Mouse (Mus musculus) MEL (cell line): ENCODE data around the gene Tmem121. TPM values are rescaled to one million over a fixed set of nuclear protein-coding genes. Genes with fewer than 3 reads are reported as not detected.

ENCODE experiments used
- DNase-seq: peaks from one replicate; pipeline ENCODE4 v3.0.0; 2011; ENCODE audit warnings: low read depth, low spot score
- H3K27ac ChIP-seq: 2 replicates; pipeline ENCODE4 v1.5.1; 2012; ENCODE audit warnings: low read depth, mild to moderate bottlenecking, control low read depth, low read length, moderate library complexity; ENCODE audit not compliant: control insufficient read depth
- H3K27me3 ChIP-seq, 2 experiments: fragments of 150-350 bp in 1 of 2; sonication (generic) in 1 of 2; 2 replicates each; pipeline ENCODE4 v1.6.1; 2012; ENCODE audit warnings: low read length in 2 of 2, mild to moderate bottlenecking in 2 of 2, improper control_type of control experiment in 1 of 2, moderate library complexity in 1 of 2; ENCODE audit not compliant: insufficient read depth in 2 of 2, control insufficient read depth in 1 of 2
- H3K36me3 ChIP-seq, 2 experiments: 2 replicates each; pipeline ENCODE4 v1.6.1; 2012 to 2014; ENCODE audit warnings: low read length in 2 of 2, improper control_type of control experiment in 1 of 2, inconsistent platforms in 1 of 2, mild to moderate bottlenecking in 1 of 2; ENCODE audit not compliant: insufficient read depth in 2 of 2, control insufficient read depth in 1 of 2
- H3K4me1 ChIP-seq, 2 experiments: fragments of 150-350 bp in 1 of 2; sonication (generic) in 1 of 2; 2 replicates each; pipeline ENCODE4 v1.6.1; 2012; ENCODE audit warnings: low read length in 2 of 2, improper control_type of control experiment in 1 of 2, mild to moderate bottlenecking in 1 of 2; ENCODE audit not compliant: insufficient read depth in 2 of 2, control insufficient read depth in 1 of 2
- H3K4me3 ChIP-seq, 2 experiments: fragments of 150-350 bp in 1 of 2; sonication (generic) in 1 of 2; 2 replicates each; pipeline ENCODE4 v1.5.1; 2012; ENCODE audit warnings: low read depth in 2 of 2, low read length in 2 of 2, mild to moderate bottlenecking in 2 of 2, moderate library complexity in 2 of 2, control low read depth in 1 of 2, improper control_type of control experiment in 1 of 2; ENCODE audit not compliant: control insufficient read depth in 1 of 2, insufficient read depth in 1 of 2
- H3K79me2 ChIP-seq: 2 replicates; pipeline ENCODE4 v1.6.1; 2012; ENCODE audit warnings: mild to moderate bottlenecking, low read length, moderate library complexity; ENCODE audit not compliant: control insufficient read depth, poor library complexity, insufficient read depth
- H3K9ac ChIP-seq: 2 replicates; pipeline ENCODE4 v1.6.1; 2012; ENCODE audit warnings: low read depth, mild to moderate bottlenecking, control low read depth, low read length, moderate library complexity; ENCODE audit not compliant: control insufficient read depth, poor library complexity, severe bottlenecking
- H3K9me3 ChIP-seq: fragments of 150-350 bp; sonication (generic); replicated peaks from 2 replicates; pipeline ENCODE4 v1.6.1; 2012; ENCODE audit warnings: mild to moderate bottlenecking, low read length, improper control_type of control experiment, moderate library complexity; ENCODE audit not compliant: insufficient read depth
- CHD1 ChIP-seq: IDR thresholded peaks from 2 replicates; pipeline ENCODE4 v1.6.1; 2012; ENCODE audit warnings: low read depth, mild to moderate bottlenecking, inconsistent platforms, low read length, improper control_type of control experiment
- CHD2 ChIP-seq: IDR thresholded peaks from 2 replicates; pipeline ENCODE4 v1.6.1; 2011; ENCODE audit warnings: low read length, improper control_type of control experiment
- CTCF ChIP-seq, 3 experiments: IDR thresholded peaks in 2 of 3; conservative IDR thresholded peaks in 1 of 3; 2 replicates each; pipeline ENCODE4 v1.5.1; 2011 to 2012; ENCODE audit warnings: low read length in 3 of 3, low read depth in 2 of 3, mild to moderate bottlenecking in 2 of 3, improper control_type of control experiment in 1 of 3, inconsistent platforms in 1 of 3, mixed read lengths in 1 of 3, moderate library complexity in 1 of 3; ENCODE audit not compliant: control insufficient read depth in 1 of 3, insufficient read depth in 1 of 3, poor library complexity in 1 of 3, severe bottlenecking in 1 of 3
- E2F4 ChIP-seq: IDR thresholded peaks from 2 replicates; pipeline ENCODE4 v1.6.1; 2011; ENCODE audit warnings: low read depth, low read length, improper control_type of control experiment, borderline replicate concordance
- ELF1 ChIP-seq: IDR thresholded peaks from 2 replicates; pipeline ENCODE4 v1.6.1; 2014; ENCODE audit warnings: low read depth, mild to moderate bottlenecking, inconsistent platforms, low read length, improper control_type of control experiment, moderate library complexity
- EP300 ChIP-seq, 2 experiments: IDR thresholded peaks; 2 replicates each; pipeline ENCODE4 v1.6.1; 2011; ENCODE audit warnings: improper control_type of control experiment in 2 of 2, low read length in 2 of 2, low read depth in 1 of 2, mild to moderate bottlenecking in 1 of 2
- ETS1 ChIP-seq: IDR thresholded peaks from 2 replicates; pipeline ENCODE4 v1.6.1; 2012; ENCODE audit warnings: low read depth, mild to moderate bottlenecking, inconsistent platforms, low read length, improper control_type of control experiment, moderate library complexity
- GABPA ChIP-seq: IDR thresholded peaks from 2 replicates; pipeline ENCODE4 v1.6.1; 2012; ENCODE audit warnings: low read depth, mild to moderate bottlenecking, inconsistent platforms, low read length, improper control_type of control experiment, moderate library complexity
- GATA1 ChIP-seq: IDR thresholded peaks from 2 replicates; pipeline ENCODE4 v1.6.1; 2011; ENCODE audit warnings: low read depth, low read length, improper control_type of control experiment
- HCFC1 ChIP-seq: IDR thresholded peaks from 2 replicates; pipeline ENCODE4 v1.6.1; 2012; ENCODE audit warnings: low read depth, mild to moderate bottlenecking, inconsistent platforms, low read length, improper control_type of control experiment, moderate library complexity
- JUND ChIP-seq: IDR thresholded peaks from 2 replicates; pipeline ENCODE4 v1.6.1; 2011; ENCODE audit warnings: low read depth, mild to moderate bottlenecking, improper control_type of control experiment, low read length
- MAX ChIP-seq: IDR thresholded peaks from 2 replicates; pipeline ENCODE4 v1.6.1; 2011; ENCODE audit warnings: low read length, improper control_type of control experiment
- MXI1 ChIP-seq: IDR thresholded peaks from 2 replicates; pipeline ENCODE4 v1.6.1; 2011; ENCODE audit warnings: mild to moderate bottlenecking, low read depth, low read length, improper control_type of control experiment
- MYC ChIP-seq: IDR thresholded peaks from 2 replicates; pipeline ENCODE4 v1.6.1; 2011; ENCODE audit warnings: low read depth, mild to moderate bottlenecking, low read length, improper control_type of control experiment, moderate library complexity
- NELFE ChIP-seq: IDR thresholded peaks from 2 replicates; pipeline ENCODE4 v1.6.1; 2011; ENCODE audit warnings: low read depth, low read length, improper control_type of control experiment
- NRF1 ChIP-seq: IDR thresholded peaks from 2 replicates; pipeline ENCODE4 v1.6.1; 2014; ENCODE audit warnings: low read depth, mild to moderate bottlenecking, inconsistent platforms, low read length, improper control_type of control experiment, moderate library complexity; ENCODE audit not compliant: poor library complexity, insufficient read depth, severe bottlenecking
- POLR2A ChIP-seq, 2 experiments: IDR thresholded peaks; 2 replicates each; pipeline ENCODE4 v1.6.1; 2011 to 2012; ENCODE audit warnings: low read length in 2 of 2, mild to moderate bottlenecking in 2 of 2, control low read depth in 1 of 2, improper control_type of control experiment in 1 of 2, low read depth in 1 of 2, moderate library complexity in 1 of 2; ENCODE audit not compliant: control insufficient read depth in 1 of 2, insufficient read depth in 1 of 2, poor library complexity in 1 of 2
- POLR2AphosphoS2 ChIP-seq: IDR thresholded peaks from 2 replicates; pipeline ENCODE4 v1.6.1; 2011; ENCODE audit warnings: low read length, improper control_type of control experiment
- POLR2AphosphoS5 ChIP-seq: IDR thresholded peaks from 2 replicates; pipeline ENCODE4 v1.6.1; 2012; ENCODE audit warnings: low read depth, borderline replicate concordance, mild to moderate bottlenecking, inconsistent platforms, low read length, moderate library complexity, mixed read lengths
- RAD21 ChIP-seq: IDR thresholded peaks from 2 replicates; pipeline ENCODE4 v1.6.1; 2011; ENCODE audit warnings: mild to moderate bottlenecking, low read depth, low read length, improper control_type of control experiment
- SIN3A ChIP-seq: IDR thresholded peaks from 2 replicates; pipeline ENCODE4 v1.6.1; 2012; ENCODE audit warnings: low read length, improper control_type of control experiment, inconsistent platforms
- SMC3 ChIP-seq: IDR thresholded peaks from 2 replicates; pipeline ENCODE4 v1.6.1; 2011; ENCODE audit warnings: low read depth, low read length, improper control_type of control experiment
- TBP ChIP-seq: IDR thresholded peaks from 2 replicates; pipeline ENCODE4 v1.8.0; 2011; ENCODE audit warnings: low read depth, low read length, improper control_type of control experiment
- TCF12 ChIP-seq: IDR thresholded peaks from 2 replicates; pipeline ENCODE4 v1.6.1; 2014; ENCODE audit warnings: low read depth, mild to moderate bottlenecking, inconsistent platforms, low read length, improper control_type of control experiment, moderate library complexity
- UBTF ChIP-seq: IDR thresholded peaks from 2 replicates; pipeline ENCODE4 v1.6.1; 2012; ENCODE audit warnings: low read depth, mild to moderate bottlenecking, inconsistent platforms, low read length, improper control_type of control experiment, moderate library complexity, borderline replicate concordance; ENCODE audit not compliant: insufficient read depth
- USF1 ChIP-seq: IDR thresholded peaks from 2 replicates; pipeline ENCODE4 v1.6.1; 2014; ENCODE audit warnings: low read depth, mild to moderate bottlenecking, inconsistent platforms, low read length, improper control_type of control experiment, moderate library complexity
- ZC3H11A ChIP-seq: IDR thresholded peaks from 2 replicates; pipeline ENCODE4 v1.6.1; 2012; ENCODE audit warnings: low read depth, mild to moderate bottlenecking, inconsistent platforms, low read length, improper control_type of control experiment
- ZKSCAN1 ChIP-seq: IDR thresholded peaks from 2 replicates; pipeline ENCODE4 v1.6.1; 2012; ENCODE audit warnings: low read depth, mild to moderate bottlenecking, inconsistent platforms, low read length, improper control_type of control experiment, moderate library complexity
- ZMIZ1 ChIP-seq: IDR thresholded peaks from 2 replicates; pipeline ENCODE4 v1.6.1; 2012; ENCODE audit warnings: low read depth, mild to moderate bottlenecking, inconsistent platforms, low read length, improper control_type of control experiment, moderate library complexity
- ZNF384 ChIP-seq: IDR thresholded peaks from 2 replicates; pipeline ENCODE4 v1.6.1; 2012; ENCODE audit warnings: low read depth, mild to moderate bottlenecking, inconsistent platforms, low read length, improper control_type of control experiment
- polyA plus RNA-seq, 2 experiments: library from polyadenylated mRNA; stranded (reverse) in 1 of 2; unstranded in 1 of 2; fragments of >175 nt in 1 of 2; fragments of >200 nt in 1 of 2; gene quantifications; 2 replicates each; pipeline versions ENCODE4 v1.2.1 to v1.2.4; 2012; ENCODE audit warnings: low replicate concordance in 2 of 2, low read depth in 1 of 2; ENCODE audit not compliant: insufficient read length in 2 of 2, insufficient read depth in 1 of 2, missing spikeins in 1 of 2
- total RNA-seq: library from RNA; depleted of rRNA; stranded (reverse); fragments of 300-350 nt; gene quantifications from 2 replicates; pipeline ENCODE4 v1.2.3, GENCODE M21; 2012

The Tmem121 gene
- total and polyA plus RNA-seq, 3 experiments: 17.0 to 35.2 TPM; not detected in 1

DNA sequence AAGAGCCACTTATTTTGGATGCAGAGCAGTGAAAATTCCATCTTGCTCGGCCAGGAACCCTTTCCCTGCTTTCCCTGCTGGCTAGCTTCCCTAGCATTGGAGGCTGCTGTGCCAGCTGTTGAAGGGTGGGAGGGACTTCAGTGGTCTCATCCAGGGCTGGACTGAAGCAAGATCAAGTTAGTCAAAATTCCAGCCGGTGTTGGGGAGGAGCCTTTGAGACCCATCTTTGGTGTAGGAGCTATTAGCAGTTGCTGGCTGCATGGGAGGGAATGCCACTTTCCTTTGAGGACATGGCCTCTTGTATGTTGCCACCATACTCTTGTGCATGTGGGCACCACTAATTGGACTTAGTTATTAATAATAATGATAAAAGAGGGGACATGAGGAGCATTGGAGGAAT lies 27.5 kb downstream of the Tmem121 start:
- peak overlapping the region; percentile 15; the same call in 1 of the 2 replicates for H3K9ac ChIP-seq
- H3K9me3 ChIP-seq: no peaks in the 10 kb centered on the region
- DNase-seq: peak; percentile 64
- peak overlapping the region; percentile 3 to 67; a peak in 2 of 4 replicates for H3K4me3 ChIP-seq
- peaks cover 17% of the 10 kb centered on the region for H3K79me2 ChIP-seq
- H3K4me1 ChIP-seq: peaks cover 22 to 44% of the 10 kb centered on the region in 2 experiments
- peak overlapping the region; percentile 71 for H3K27ac ChIP-seq
- peaks cover 3 to 25% of the 10 kb centered on the region in 2 experiments for H3K36me3 ChIP-seq
- TF ChIP-seq ETS1: no peak
- TF ChIP-seq POLR2A (IDR thresholded peaks at IDR 0.05; ENCODE audit: control insufficient read depth in 1 of 2, insufficient read depth in 1 of 2, low read depth in 1 of 2, low read length in 2 of 2, poor library complexity in 1 of 2): 0 out of 4 replicates have a peak, but pooled peaks of 1 of the 2 experiments have one; percentile 5
- H3K27me3 ChIP-seq: no peaks in the 10 kb centered on the region

DNA sequence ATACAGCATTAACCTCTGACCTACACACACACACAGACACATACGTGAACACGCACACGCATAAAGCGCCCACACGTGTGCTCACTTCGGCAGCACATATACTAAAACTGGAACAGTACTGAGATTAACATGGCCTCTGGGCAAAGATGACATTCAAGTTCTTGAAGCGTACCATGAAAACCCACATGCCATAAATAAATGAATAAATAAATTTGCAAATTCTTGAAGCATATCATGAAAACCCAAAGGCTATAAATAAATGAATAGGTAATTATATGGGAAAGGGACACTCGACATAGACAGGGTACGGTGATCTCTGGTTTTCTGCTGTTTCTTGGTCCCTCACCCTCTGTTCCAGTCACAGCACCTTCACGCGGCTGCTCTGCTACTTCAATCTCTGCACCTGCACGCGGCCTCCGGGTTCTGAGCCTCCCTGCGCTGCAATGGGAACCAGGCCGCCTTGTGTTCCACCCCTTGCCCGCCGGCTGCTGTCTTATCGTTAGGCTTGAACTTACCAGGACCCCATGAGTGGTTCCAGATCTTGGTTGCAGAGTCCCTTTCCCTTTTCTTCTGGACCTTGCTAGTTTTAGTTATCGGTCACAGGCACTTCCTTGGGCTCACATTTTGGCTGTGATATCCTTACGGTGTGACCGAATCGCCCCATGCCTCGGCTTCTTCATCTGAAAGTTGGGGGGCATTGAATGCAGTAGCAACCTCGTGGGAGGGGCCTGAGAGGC lies 28.5 kb downstream of the Tmem121 start:
- DNase-seq: peak; percentile 92
- Histone ChIP-seq H3K4me3 (peak overlapping the region; percentile 52 to 67), H3K36me3 (peaks cover 0 to 25% of the 10 kb centered on the region in 2 experiments; a peak in 2 of 4 replicates), H3K79me2 (peaks cover 13% of the 10 kb centered on the region), H3K9me3 (no peaks in the 10 kb centered on the region), H3K27ac (peak overlapping the region; percentile 90), H3K9ac (peak overlapping the region; percentile 75), H3K4me1 (peaks cover 22 to 44% of the 10 kb centered on the region in 2 experiments), H3K27me3 (no peaks in the 10 kb centered on the region)
- no peak; the same call in 1 of the 2 replicates for TF ChIP-seq GATA1
- 0 out of 2 replicates have a peak, but pooled peaks have one; percentile 11 for TF ChIP-seq MYC
- TF ChIP-seq ZNF384: no peak
- no peak for TF ChIP-seq GABPA
- no peak for TF ChIP-seq ELF1
- no peak for TF ChIP-seq SMC3
- peak; percentile 50; the same call in 1 of the 2 replicates for TF ChIP-seq CHD1
- TF ChIP-seq ZMIZ1: 0 out of 2 replicates have a peak, but pooled peaks have one; percentile 22
- TF ChIP-seq USF1: 0 out of 2 replicates have a peak, but pooled peaks have one; percentile 26
- peak; percentile 17; the same call in 1 of the 2 replicates for TF ChIP-seq HCFC1
- TF ChIP-seq POLR2AphosphoS5: no peak
- TF ChIP-seq MXI1: peak; percentile 81; the same call in 1 of the 2 replicates
- TF ChIP-seq TBP: 0 out of 2 replicates have a peak, but pooled peaks have one; percentile 13
- no peak for TF ChIP-seq NRF1
- TF ChIP-seq ZC3H11A: no peak
- TF ChIP-seq TCF12: peak; percentile 33; the same call in 1 of the 2 replicates
- no peak for TF ChIP-seq RAD21
- peak; percentile 61; the same call in 1 of the 2 replicates for TF ChIP-seq SIN3A
- no peak for TF ChIP-seq POLR2AphosphoS2
- TF ChIP-seq CTCF (IDR thresholded peaks at IDR 0.05 in 2 of 3, conservative IDR thresholded peaks at IDR 0.05 in 1 of 3; ENCODE audit: control insufficient read depth in 1 of 3, insufficient read depth in 1 of 3, low read depth in 2 of 3, low read length in 3 of 3, poor library complexity in 1 of 3, severe bottlenecking in 1 of 3): no peak
- TF ChIP-seq ZKSCAN1: no peak
- peak; percentile 71 for TF ChIP-seq NELFE
- TF ChIP-seq EP300 (IDR thresholded peaks at IDR 0.05; ENCODE audit: low read depth in 1 of 2, low read length in 2 of 2): peak; percentile 14 to 37; a peak in 3 of 4 replicates
- no peak for TF ChIP-seq E2F4
- TF ChIP-seq MAX: peak; percentile 64
- peak; percentile 83; the same call in 1 of the 2 replicates for TF ChIP-seq UBTF
- TF ChIP-seq JUND: no peak
- TF ChIP-seq CHD2: no peak
